Mouse (Mus musculus): Measurements from ENCODE around the gene Plekhm3. TPM values are rescaled to one million over a fixed set of nuclear protein-coding genes. Genes with fewer than 3 reads are reported as not detected.

The Plekhm3 gene
- polyA plus RNA-seq, 1 experiment from 2014 or later: 10.4 TPM

GRCm38 (mm10) chr1:64738661-64739082 lies 218.0 kb downstream of the Plekhm3 start:
- H3K9me3 ChIP-seq (ENCODE audit: control insufficient read depth, low read depth, low read length): no peaks in the 10 kb centered on the region
- no peak for ATAC-seq (ENCODE audit: insufficient number of reproducible peaks, insufficient read depth, low FRiP score, low read depth)
- no peaks in the 10 kb centered on the region for H3K27me3 ChIP-seq (ENCODE audit: control insufficient read depth, insufficient read depth, low read length)
- no peak overlapping the region for H3K9ac ChIP-seq (replicated peaks; ENCODE audit: low read depth, low read length)
- peak overlapping the region; percentile 74 for H3K27ac ChIP-seq (ENCODE audit: low read length)
- 2% methylated on average over 14 of the region's 14 CpGs for WGBS
- peak overlapping the region; percentile 66 for H3K4me2 ChIP-seq (replicated peaks; ENCODE audit: low read depth, low read length)
- H3K36me3 ChIP-seq (ENCODE audit: control insufficient read depth, insufficient read depth, low read length): peaks cover 3% of the 10 kb centered on the region; the same call in 1 of the 2 replicates
- peak overlapping the region; percentile 64 for H3K4me3 ChIP-seq (ENCODE audit: low read depth, low read length)
- peaks cover 19% of the 10 kb centered on the region; the same call in 1 of the 2 replicates for H3K4me1 ChIP-seq (ENCODE audit: control insufficient read depth, insufficient read depth, low read length)

DNA sequence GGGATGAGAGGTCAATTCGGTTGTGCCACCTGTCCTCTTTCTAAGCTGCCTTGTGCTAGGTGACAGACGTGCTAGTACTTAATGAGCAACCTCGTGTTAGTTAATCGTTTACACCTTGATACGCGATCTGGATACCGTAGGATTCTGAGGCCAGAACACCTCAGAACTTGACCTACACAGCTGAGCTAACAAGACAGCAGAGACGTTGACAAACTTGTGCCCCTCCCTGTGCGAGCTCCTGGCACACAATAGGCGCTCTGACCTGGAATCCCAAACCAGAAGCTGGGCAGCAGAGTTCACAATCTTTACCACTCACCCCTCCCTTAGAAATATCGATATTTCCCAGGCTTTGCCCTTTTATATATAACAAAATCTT lies 218.5 kb downstream of the Plekhm3 start:
- Histone ChIP-seq H3K27ac (ENCODE audit: low read length) (peak overlapping the region; percentile 74; the same call in 1 of the 2 replicates), H3K36me3 (ENCODE audit: control insufficient read depth, insufficient read depth, low read length) (peaks cover 3% of the 10 kb centered on the region; the same call in 1 of the 2 replicates), H3K4me2 (replicated peaks; ENCODE audit: low read depth, low read length) (peak overlapping the region; percentile 66), H3K9ac (replicated peaks; ENCODE audit: low read depth, low read length) (no peak overlapping the region), H3K4me1 (ENCODE audit: control insufficient read depth, insufficient read depth, low read length) (peaks cover 19% of the 10 kb centered on the region; the same call in 1 of the 2 replicates), H3K9me3 (ENCODE audit: control insufficient read depth, low read depth, low read length) (no peaks in the 10 kb centered on the region), H3K27me3 (ENCODE audit: control insufficient read depth, insufficient read depth, low read length) (no peaks in the 10 kb centered on the region), H3K4me3 (ENCODE audit: low read depth, low read length) (peak overlapping the region; percentile 64)
- peak; percentile 12 for ATAC-seq (ENCODE audit: insufficient number of reproducible peaks, insufficient read depth, low FRiP score, low read depth)
- under 1% methylated on average over 11 of the region's 11 CpGs for WGBS

GRCm38 (mm10) chr1:64737502-64738179 lies 219.0 kb downstream of the Plekhm3 start, which contains the start of gene Fzd5:
Gene Fzd5 (minus strand): TSS chr1:64737751.
- Histone ChIP-seq H3K4me3 (ENCODE audit: low read depth, low read length) (peak within 1 kb of the TSS; percentile 64), H3K36me3 (ENCODE audit: control insufficient read depth, insufficient read depth, low read length) (peaks cover 3% of the 10 kb centered on the region; the same call in 1 of the 2 replicates), H3K9ac (replicated peaks; ENCODE audit: low read depth, low read length) (peak within 1 kb of the TSS; percentile 66), H3K27ac (ENCODE audit: low read length) (peak within 1 kb of the TSS; percentile 88), H3K4me2 (replicated peaks; ENCODE audit: low read depth, low read length) (peak within 1 kb of the TSS; percentile 89), H3K27me3 (ENCODE audit: control insufficient read depth, insufficient read depth, low read length) (no peaks in the 10 kb centered on the region), H3K9me3 (ENCODE audit: control insufficient read depth, low read depth, low read length) (no peaks in the 10 kb centered on the region), H3K4me1 (ENCODE audit: control insufficient read depth, insufficient read depth, low read length) (peaks cover 19% of the 10 kb centered on the region; the same call in 1 of the 2 replicates)
- WGBS: 0% methylated on average over 43 of the region's 73 CpGs
- ATAC-seq (ENCODE audit: insufficient number of reproducible peaks, insufficient read depth, low FRiP score, low read depth): peak; percentile 95

DNA sequence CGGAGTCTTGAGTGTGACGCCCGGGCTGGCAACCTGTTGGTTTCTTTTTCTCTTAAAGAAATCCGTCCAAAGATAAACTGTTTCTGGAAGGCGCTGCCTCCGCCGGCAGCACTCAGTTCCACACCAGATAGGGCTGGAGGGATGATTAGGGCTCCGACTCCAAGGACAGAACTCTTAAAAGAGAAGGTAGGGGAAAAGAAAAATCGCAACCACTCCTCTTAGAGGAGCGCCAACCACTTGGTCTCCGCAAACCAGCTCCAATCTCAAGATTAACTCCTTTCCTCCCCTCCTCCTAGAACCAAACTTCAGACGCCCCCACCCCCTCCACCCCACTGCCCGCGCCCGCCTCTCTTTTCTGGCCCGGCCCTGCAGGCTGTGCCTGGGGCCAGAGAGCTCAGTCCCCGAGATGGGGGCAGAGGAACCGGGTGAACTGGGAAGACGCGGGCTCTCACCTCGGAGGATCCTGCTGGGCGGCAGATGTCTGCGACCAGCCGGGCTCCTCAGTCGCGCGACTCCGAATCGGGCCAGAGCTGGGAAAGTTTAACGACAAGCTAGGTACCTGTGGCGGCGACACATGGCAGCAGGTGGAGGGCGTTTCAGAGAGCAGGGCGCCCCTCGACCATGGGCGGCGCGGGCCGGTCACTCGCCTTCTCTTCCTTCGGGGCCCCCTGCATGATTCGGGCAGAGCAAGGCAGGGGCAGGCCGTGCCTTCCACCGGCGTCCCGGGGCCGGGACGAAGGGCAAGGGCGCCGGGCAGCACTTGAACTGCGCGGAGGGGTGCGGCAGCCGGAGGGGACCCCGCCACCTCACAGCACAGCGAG lies 219.7 kb downstream of the Plekhm3 start:
- no peak for ATAC-seq (ENCODE audit: insufficient number of reproducible peaks, insufficient read depth, low FRiP score, low read depth)
- peak overlapping the region; percentile 88 for H3K27ac ChIP-seq (ENCODE audit: low read length)
- peak overlapping the region; percentile 64 for H3K4me3 ChIP-seq (ENCODE audit: low read depth, low read length)
- H3K9ac ChIP-seq (replicated peaks; ENCODE audit: low read depth, low read length): peak overlapping the region; percentile 66
- peak overlapping the region; percentile 89 for H3K4me2 ChIP-seq (replicated peaks; ENCODE audit: low read depth, low read length)
- H3K9me3 ChIP-seq (ENCODE audit: control insufficient read depth, low read depth, low read length): no peaks in the 10 kb centered on the region
- peaks cover 3% of the 10 kb centered on the region; the same call in 1 of the 2 replicates for H3K36me3 ChIP-seq (ENCODE audit: control insufficient read depth, insufficient read depth, low read length)
- H3K27me3 ChIP-seq (ENCODE audit: control insufficient read depth, insufficient read depth, low read length): no peaks in the 10 kb centered on the region
- H3K4me1 ChIP-seq (ENCODE audit: control insufficient read depth, insufficient read depth, low read length): peaks cover 19% of the 10 kb centered on the region; the same call in 1 of the 2 replicates
- WGBS: under 1% methylated on average over 56 of the region's 56 CpGs

Other genes starting within 250 kb of the Plekhm3 start
- gene Fzd5, start 219.1 kb downstream of the Plekhm3 start, polyA plus RNA-seq (2014; fragmentation: Nextera tagmentation; extraction: Ambion mirVana): 11.6 and 11.8 TPM in 2 replicates
- 0.32 TPM in 1 of 2 replicates, not detected in the other for gene Akr1cl, start 75.9 kb upstream of the Plekhm3 start, polyA plus RNA-seq (2014; fragmentation: Nextera tagmentation; extraction: Ambion mirVana)
- gene Cryge, start 94.3 kb upstream of the Plekhm3 start, polyA plus RNA-seq (2014; fragmentation: Nextera tagmentation; extraction: Ambion mirVana): not detected in 2 replicates
- gene Crygd, start 106.6 kb upstream of the Plekhm3 start, polyA plus RNA-seq (2014; fragmentation: Nextera tagmentation; extraction: Ambion mirVana): not detected in 2 replicates
- not detected in 2 replicates for gene Crygc, start 116.9 kb upstream of the Plekhm3 start, polyA plus RNA-seq (2014; fragmentation: Nextera tagmentation; extraction: Ambion mirVana)
- 0.71 TPM in 1 of 2 replicates, not detected in the other for gene Crygb, start 125.5 kb upstream of the Plekhm3 start, polyA plus RNA-seq (2014; fragmentation: Nextera tagmentation; extraction: Ambion mirVana)
- gene Cryga, start 146.5 kb upstream of the Plekhm3 start, polyA plus RNA-seq (2014; fragmentation: Nextera tagmentation; extraction: Ambion mirVana): not detected in 2 replicates
- gene Gm28845, start 162.7 kb upstream of the Plekhm3 start, polyA plus RNA-seq (2014; fragmentation: Nextera tagmentation; extraction: Ambion mirVana): not detected in 2 replicates
- 0.29 TPM in 1 of 2 replicates, not detected in the other for gene D630023F18Rik, start 166.4 kb upstream of the Plekhm3 start, polyA plus RNA-seq (2014; fragmentation: Nextera tagmentation; extraction: Ambion mirVana)
- gene Idh1, start 229.7 kb upstream of the Plekhm3 start, polyA plus RNA-seq (2014; fragmentation: Nextera tagmentation; extraction: Ambion mirVana): 148 and 162 TPM in 2 replicates
- gene Pikfyve, start 229.9 kb upstream of the Plekhm3 start, polyA plus RNA-seq (2014; fragmentation: Nextera tagmentation; extraction: Ambion mirVana): 18.7 TPM in 2 replicates